Mouse (Mus musculus) ES-E14 (cell line): ENCODE data around the gene Prtg.

ENCODE experiments used
- CHD2 ChIP-seq: IDR thresholded peaks from 2 replicates; pipeline ENCODE4 v1.6.1; 2014; ENCODE audit warnings: mild to moderate bottlenecking, low read depth, low read length, inconsistent platforms
- HCFC1 ChIP-seq: IDR thresholded peaks from 2 replicates; pipeline ENCODE4 v1.6.1; 2012; ENCODE audit warnings: low read length, inconsistent platforms, borderline replicate concordance; ENCODE audit not compliant: insufficient read depth
- MAFK ChIP-seq: IDR thresholded peaks from 2 replicates; pipeline ENCODE4 v1.6.1; 2014; ENCODE audit warnings: mild to moderate bottlenecking, low read depth, low read length, inconsistent platforms; ENCODE audit not compliant: insufficient read depth
- ZC3H11A ChIP-seq: IDR thresholded peaks from 2 replicates; pipeline ENCODE4 v1.6.1; 2012; ENCODE audit warnings: low read depth, mild to moderate bottlenecking, inconsistent platforms, low read length, borderline replicate concordance
- ZNF384 ChIP-seq: IDR thresholded peaks from 2 replicates; pipeline ENCODE4 v1.6.1; 2012; ENCODE audit warnings: low read depth, low read length, inconsistent platforms

- TF ChIP-seq ZC3H11A (no peak), ZNF384 (no peak), HCFC1 (no peak), CHD2 (no peak), MAFK (no peak)
Observed at GRCm38 (mm10) chr9:72890499-72891085, 83.9 kb downstream of the Prtg start.
